Mouse (Mus musculus): ENCODE measurements around the gene Nusap1. TPM values are rescaled to one million over a fixed set of nuclear protein-coding genes. Genes with fewer than 3 reads are reported as not detected.
"Not testable (repeated sequence)": the region's sequence is repeated elsewhere in the genome, so short reads cannot be mapped to it uniquely, and the experiment has no call there.

The Nusap1 gene
- total RNA-seq, 2 experiments from 2014 or later: 0.88 to 0.97 TPM

DNA sequence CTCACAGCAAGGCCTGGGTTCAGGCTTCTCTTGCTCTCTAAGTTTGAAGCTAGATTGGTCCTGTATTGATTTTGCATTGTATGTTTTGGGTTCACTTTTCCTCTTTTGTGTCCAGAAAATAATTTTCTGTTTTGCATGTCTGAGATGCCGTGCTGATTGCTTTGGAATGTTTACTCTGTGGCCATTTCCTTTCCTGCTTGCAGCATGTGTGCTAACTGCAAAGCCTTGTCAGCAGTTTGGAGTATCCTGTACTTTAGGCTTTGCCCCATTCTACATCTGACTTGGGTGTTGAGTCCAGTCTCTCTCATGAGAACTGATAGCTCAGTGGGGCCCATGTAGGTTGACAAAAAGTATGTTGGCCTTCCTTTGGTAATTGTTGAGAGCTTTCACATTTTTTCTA, 15.6 kb upstream of the Nusap1 start:
- no peak overlapping the region for H3K27ac ChIP-seq
- no peak for DNase-seq (ENCODE audit: low spot score in 2 of 2)
- no peak for TF ChIP-seq CTCF (conservative IDR thresholded peaks at IDR 0.05)
- H3K4me3 ChIP-seq: no peak overlapping the region

DNA sequence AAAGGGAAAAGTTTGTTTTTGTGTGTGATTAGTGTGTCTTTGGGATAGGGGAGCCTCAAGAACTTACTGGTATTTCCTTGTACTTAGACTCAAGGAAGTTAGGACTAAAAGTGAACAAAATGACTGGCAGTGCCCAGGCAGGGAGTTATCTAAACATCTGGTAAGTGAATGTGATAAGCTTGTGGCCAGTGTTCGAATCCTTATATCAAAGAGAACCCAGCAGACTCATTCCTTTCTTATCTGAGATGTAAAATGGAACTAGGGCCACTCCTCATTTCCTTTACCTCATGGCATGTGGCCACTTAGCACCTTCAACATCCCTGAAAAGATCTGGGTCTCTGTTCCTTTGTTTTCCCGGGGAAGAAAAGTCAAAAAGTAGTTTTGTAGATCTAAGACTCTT, 14.2 kb upstream of the Nusap1 start:
- H3K4me3 ChIP-seq: no peak overlapping the region
- no peak for TF ChIP-seq CTCF (conservative IDR thresholded peaks at IDR 0.05)
- DNase-seq (ENCODE audit: low spot score in 2 of 2): no peak
- H3K27ac ChIP-seq: no peak overlapping the region

DNA sequence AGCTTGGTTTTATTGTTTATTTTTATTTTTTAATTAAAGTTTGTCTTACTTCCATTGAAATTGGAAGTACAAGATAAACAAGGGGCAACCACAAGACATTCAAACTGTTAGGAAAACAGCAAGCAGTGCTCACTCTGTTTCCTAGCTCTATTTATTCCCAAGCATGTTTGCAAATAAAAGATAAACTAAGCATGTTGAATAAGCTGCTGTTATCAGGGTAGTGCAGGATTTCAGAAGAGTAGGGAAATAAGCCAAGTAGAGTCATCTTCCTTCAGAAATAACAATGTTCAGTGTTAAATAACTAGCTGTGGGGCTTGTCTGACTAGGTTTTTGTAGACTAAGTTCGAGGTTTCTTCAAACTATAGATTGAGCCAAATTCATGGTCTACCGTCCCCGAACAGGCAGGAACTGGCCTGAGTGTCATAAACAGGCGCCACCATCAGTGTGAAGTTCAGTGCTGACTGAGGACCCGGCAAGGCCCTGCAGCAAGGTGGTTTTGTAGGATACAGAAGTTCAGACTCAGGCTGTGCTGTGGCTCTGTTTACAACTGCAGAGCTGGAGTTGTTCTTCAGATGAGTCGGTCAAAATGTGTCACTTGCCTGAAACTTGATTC, 12.6 kb upstream of the Nusap1 start:
- TF ChIP-seq CTCF (conservative IDR thresholded peaks at IDR 0.05): no peak
- DNase-seq (ENCODE audit: low spot score in 2 of 2): no peak
- no peak overlapping the region for H3K4me3 ChIP-seq
- no peak overlapping the region for H3K27ac ChIP-seq

DNA sequence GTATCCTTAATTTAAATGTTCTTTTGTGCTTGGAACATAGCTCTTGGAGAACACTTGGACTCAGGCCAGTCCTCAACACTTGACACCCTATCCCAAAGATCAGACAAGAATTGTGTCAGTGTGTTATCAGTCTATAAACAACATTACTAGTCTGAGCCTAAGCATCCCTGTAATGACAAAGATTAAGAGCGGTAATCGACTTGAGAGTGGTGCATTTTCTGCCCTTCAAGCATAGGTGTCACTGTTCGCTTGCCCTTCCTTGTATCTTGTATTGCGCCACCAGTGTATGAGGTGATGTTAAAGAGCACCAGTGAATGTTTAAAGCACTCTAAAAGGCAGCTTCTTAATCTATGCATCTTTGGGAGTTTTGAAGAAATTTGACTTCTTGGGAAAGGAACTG, 11.1 kb upstream of the Nusap1 start:
- TF ChIP-seq CTCF (conservative IDR thresholded peaks at IDR 0.05): no peak; the same call in 1 of the 2 replicates
- H3K4me3 ChIP-seq: no peak overlapping the region
- no peak for DNase-seq (ENCODE audit: low spot score in 2 of 2)
- H3K27ac ChIP-seq: no peak overlapping the region

DNA sequence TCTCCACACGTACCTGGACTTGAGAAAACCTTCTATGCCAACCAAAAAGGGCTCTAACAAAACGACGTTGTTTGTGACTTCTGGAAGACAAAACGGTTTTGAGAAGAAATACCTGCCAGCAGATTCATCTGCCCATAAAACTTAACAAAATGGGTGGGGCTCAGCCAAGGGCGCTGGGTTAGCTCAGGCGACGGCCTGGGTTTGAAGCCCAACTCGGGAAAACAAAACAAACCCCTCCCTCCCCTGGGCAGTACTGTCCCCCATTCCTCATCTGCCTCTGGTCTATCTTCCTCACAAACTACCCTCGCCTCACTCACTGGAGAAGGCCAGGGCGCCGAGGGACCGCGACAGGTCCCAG, 278 bp upstream of the Nusap1 start:
- Histone ChIP-seq H3K4me3 (peak overlapping the region; percentile 88), H3K27ac (no peak overlapping the region)
- no peak for DNase-seq (ENCODE audit: low spot score in 2 of 2)
- TF ChIP-seq CTCF (conservative IDR thresholded peaks at IDR 0.05): no peak

DNA sequence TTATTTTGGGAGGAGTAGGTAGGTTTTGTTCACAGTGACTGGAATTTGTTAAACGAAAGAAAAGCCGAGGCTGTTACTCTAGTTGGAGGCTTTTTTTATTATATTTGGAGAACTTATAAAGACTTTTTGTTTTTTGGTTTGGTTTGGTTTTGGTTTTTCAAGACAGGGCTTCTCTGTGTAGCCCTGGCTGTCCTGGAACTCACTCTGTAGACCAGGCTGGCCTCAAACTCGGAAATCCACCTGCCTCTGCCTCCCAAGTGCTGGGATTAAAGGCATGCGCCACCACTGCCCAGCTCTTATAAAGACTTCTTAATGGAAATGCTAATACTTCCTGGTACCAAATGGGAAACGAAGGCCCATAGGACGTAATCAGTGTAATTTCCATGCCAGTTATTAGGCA, 904 bp downstream of the Nusap1 start:
- H3K4me3 ChIP-seq: peak overlapping the region; percentile 88
- H3K27ac ChIP-seq; DNase-seq (ENCODE audit: low spot score in 2 of 2): not testable (repeated sequence)

DNA sequence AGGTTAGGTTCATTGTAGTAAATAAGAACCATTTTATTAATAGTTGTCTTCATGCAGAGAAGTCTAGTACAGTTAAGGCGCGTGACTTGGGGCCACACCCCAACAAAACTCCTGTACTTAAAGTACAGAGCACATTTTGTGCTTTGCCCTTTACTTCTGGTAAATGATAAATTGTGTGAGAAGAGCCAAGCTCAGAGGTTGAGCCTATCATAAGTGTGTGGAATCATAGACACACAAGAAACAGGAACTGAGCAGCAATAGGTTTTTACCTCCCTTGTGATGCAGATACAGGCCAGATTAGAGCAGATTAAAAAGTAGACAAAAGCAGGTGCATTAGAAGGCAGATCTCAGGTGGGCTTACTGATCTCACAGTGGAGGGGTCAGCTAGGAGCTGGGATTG, 3.2 kb downstream of the Nusap1 start:
- DNase-seq (ENCODE audit: low spot score in 2 of 2): no peak
- Histone ChIP-seq H3K27ac (no peak overlapping the region), H3K4me3 (no peak overlapping the region)
- TF ChIP-seq CTCF (conservative IDR thresholded peaks at IDR 0.05): no peak

DNA sequence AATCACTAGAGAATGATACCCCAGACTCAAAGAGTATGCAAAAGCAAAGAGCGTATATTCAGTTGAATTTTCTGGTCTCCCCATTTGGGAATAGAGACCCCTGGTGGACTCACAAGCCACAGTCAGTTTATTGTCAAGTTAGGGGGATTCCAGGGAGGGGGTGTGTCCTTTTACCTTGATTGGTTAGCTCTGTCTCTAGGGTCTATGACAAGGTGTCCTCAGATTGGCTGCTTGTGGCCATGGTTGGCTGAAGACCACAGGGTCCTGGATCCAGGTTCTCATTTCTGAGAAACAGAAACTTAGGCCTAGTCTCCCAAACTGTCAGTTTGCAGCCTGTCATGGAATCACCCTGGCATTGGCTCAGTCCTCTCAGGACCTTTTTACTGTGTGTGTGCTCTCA, 18.7 kb downstream of the Nusap1 start:
- DNase-seq (ENCODE audit: low spot score in 2 of 2): no peak
- Histone ChIP-seq H3K27ac (no peak overlapping the region), H3K4me3 (no peak overlapping the region)
- TF ChIP-seq CTCF (conservative IDR thresholded peaks at IDR 0.05): peak; percentile 26

DNA sequence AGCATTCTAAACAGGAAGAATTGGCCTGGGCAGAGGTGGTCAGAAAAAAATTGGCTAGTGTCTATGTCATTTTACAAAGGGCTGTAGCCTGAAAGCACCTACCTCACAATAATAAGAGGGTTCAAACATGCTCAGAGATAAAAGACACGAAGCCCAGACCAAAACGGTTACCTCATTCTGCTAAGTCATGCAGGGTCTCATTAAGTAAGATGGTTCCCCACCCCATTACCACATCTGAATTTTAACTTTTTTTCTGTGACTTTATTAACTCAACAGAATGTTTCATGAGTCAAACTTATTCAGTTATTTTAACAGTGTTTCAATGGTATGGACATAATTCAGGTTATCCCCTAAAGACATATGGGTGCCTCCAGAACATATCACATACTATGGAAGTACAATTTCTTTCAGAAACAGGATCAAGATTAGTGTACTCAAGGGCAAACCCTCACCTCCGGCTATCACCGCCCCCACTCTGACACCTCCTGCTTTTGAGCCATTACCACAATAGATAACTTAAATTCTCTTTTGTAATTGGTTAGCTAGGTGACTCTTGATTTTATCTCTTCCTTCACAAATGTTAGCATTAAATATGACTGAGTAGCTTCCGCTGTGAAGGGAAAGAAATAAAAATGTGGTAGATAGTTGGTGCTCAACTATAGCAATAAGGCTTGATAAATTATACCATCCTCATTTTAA, 23.3 kb downstream of the Nusap1 start:
- no peak for TF ChIP-seq CTCF (conservative IDR thresholded peaks at IDR 0.05)
- H3K27ac ChIP-seq: no peak overlapping the region
- DNase-seq (ENCODE audit: low spot score in 2 of 2): no peak
- no peak overlapping the region for H3K4me3 ChIP-seq

DNA sequence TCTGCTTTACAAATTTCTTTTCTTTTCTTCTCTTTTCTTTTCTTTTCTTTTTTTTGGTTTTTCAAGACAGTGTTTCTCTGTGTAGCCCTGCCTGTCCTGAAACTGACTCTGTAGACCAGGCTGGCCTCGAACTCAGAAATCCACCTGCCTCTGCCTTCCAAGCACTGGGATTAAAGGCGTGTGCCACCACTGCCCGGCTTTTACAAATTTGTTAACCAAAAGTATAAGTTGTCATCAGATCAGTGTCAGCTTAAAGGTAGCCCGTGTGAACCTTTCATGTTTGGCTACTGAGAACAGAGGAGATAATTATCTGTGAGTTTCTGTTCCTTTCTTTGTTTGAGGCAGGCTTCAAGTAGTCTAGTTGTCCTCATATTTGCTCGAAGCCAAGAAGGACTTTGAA, 26.2 kb downstream of the Nusap1 start:
- no peak overlapping the region for H3K27ac ChIP-seq
- no peak overlapping the region for H3K4me3 ChIP-seq
- DNase-seq (ENCODE audit: low spot score in 2 of 2): no peak
- no peak for TF ChIP-seq CTCF (conservative IDR thresholded peaks at IDR 0.05)

DNA sequence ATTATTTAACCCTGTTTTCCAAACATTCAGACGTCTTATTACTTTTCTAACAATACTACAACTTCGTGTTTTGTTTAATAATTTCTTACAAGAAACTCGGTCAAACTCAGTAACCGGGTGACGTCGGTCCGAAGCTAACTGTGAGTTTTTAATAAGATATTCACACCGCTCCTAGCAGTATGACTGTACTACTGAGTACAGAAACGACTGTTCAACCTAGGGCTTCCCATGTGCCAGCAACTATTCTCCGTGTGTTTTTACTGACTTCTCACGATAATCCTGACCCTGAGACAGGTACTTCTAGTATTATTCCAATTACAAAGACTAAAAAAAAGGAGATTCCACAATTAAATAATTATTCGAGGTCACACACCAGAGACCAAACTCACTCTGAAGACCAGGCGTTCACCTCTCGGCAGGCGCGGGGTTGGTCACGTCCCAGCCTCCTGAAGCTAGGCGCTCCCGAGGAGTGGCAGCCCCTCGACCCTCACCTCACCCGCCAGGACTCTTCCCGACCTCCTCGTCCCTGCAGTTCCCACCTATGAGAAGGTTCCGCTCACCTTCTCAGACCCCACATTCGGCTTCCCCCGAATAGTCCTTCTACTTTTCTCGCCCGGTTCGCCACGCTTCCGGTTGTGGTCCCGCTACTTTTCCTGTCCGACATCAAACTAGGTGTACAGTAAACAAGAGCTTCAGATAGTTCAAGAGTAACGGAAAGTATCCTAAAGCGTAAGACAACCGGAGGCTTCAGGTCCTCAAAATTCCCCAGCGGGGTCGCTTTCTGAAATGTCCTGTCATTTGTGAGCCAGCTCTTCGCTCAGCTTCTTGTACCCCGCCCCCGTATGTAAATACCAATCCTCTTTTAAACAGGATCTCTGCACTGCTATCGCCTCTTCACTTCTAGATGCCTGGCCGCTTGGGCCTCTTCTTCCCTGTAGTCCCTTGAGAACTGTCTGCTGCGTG, 44.4 kb downstream of the Nusap1 start, which contains the start of gene Ndufaf1:
TSS of gene Ndufaf1 (minus strand) at position 608 of the 963 bp plus-strand sequence.
- peak; percentile 79 to 82 for DNase-seq (ENCODE audit: low spot score in 2 of 2)
- peak within 1 kb of the TSS; percentile 87 for H3K27ac ChIP-seq
- H3K4me3 ChIP-seq: peak within 1 kb of the TSS; percentile 78
- no peak for TF ChIP-seq CTCF (conservative IDR thresholded peaks at IDR 0.05)

DNA sequence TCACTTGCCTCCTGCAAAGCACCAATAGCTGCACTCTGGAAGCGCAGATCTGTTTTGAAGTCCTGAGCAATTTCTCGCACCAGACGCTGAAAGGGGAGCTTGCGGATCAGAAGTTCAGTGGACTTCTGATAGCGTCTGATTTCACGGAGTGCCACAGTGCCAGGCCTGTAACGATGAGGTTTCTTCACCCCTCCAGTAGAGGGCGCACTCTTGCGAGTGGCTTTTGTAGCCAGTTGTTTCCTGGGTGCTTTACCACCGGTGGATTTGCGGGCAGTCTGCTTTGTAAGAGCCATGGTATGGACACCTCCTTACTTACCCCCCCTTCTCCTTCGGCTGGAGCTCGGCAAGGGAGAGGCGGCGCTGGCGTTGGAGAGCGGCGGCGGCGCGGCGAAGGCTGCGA, 47.6 kb downstream of the Nusap1 start:
- TF ChIP-seq CTCF (conservative IDR thresholded peaks at IDR 0.05): peak; percentile 34
- DNase-seq (ENCODE audit: low spot score in 2 of 2); H3K4me3 ChIP-seq; H3K27ac ChIP-seq: not testable (repeated sequence)

DNA sequence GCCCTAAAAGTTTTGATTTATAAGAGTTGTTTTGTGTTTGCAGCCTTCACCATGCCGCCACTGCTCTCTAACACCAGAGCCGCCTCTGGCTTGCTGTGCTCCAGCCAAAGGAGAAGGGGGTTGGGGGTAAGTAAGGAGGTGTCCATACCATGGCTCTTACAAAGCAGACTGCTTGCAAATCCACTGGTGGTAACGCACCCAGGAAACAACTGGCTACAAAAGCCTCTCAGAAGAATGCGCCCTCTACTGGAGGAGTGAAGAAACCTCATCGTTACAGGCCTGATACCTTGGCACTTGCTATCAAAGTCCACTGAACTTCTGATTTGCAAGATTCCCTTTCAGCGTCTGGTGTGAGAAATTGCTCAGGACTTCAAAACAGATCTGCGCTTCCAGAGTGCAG, 50.9 kb downstream of the Nusap1 start:
- peak; percentile 79 for TF ChIP-seq CTCF (conservative IDR thresholded peaks at IDR 0.05)
- H3K4me3 ChIP-seq: no peak overlapping the region
- no peak for DNase-seq (ENCODE audit: low spot score in 2 of 2)
- H3K27ac ChIP-seq: no peak overlapping the region

Measured in layer of hippocampus, adult 2 months (tissue).